Mouse (Mus musculus) telencephalon, adult 2 months (tissue): ENCODE data around the gene Caprin1.
A peak's percentile ranks its signal among the peaks of the same experiment; 100 is the strongest.

Source experiments
- DNase-seq: peaks from one replicate; pipeline ENCODE4 v3.0.0-alpha.2; 2011; ENCODE audit warnings: low read depth, low spot score

Gene Caprin1

GRCm38 (mm10) chr2:103730999-103731398 is 66.5 kb downstream of the Caprin1 start:
- DNase-seq = peak; percentile 78

GRCm38 (mm10) chr2:103728027-103728540 is 69.4 kb downstream of the Caprin1 start:
- no peak for DNase-seq

GRCm38 (mm10) chr2:103724521-103724920 is 72.9 kb downstream of the Caprin1 start:
- no peak for DNase-seq

DNA sequence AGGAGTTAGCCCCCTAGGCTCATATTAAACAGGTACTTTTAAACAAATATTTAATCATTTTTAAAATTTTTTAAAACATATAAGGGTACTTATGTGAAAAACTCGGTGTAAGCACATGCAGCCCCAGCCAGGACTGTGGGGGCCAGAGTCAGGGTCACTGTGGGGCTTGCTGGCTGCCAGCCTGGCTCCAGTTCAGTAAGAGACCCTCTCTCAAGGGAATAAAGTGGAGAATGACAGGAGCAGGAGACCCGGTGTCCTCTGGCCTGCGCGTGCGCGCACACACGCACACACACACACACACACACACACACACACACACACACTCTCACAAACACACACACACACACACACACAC is 78.2 kb downstream of the Caprin1 start:
- DNase-seq = no peak

- DNase-seq = peak; percentile 12
These were observed 78.7 kb downstream of the Caprin1 start for GRCm38 (mm10) chr2:103718594-103719291.

- no peak for DNase-seq
These were observed 83.0 kb downstream of the Caprin1 start for GRCm38 (mm10) chr2:103714412-103714811.

DNA sequence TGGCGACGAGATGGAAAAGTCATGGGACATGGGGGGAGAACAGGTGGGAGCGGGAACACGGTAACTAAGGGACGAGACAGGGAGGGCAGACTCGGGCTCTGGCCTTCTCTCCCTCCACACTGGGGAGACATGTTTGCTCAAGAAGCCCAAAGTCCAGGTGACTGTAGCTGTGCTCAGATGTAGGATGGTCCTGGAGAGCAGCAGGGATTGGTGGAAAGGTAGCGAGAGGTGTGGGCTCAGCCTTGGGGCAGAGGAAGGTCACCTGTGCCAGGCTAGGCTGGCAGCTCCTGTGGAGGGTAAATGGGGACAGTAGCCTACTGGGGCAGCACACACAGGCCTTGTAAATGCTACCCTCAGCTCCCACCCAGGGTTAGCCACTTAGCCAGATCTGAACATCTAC is 83.6 kb downstream of the Caprin1 start:
- DNase-seq = no peak
